Mouse (Mus musculus) lung, adult 2 months (tissue): ENCODE results near the gene Vac14.

Experiments
- CTCF ChIP-seq: fragments of 200-500 bp; IDR thresholded peaks from 2 replicates; pipeline ENCODE4 v1.5.1; 2011; ENCODE audit warnings: mild to moderate bottlenecking, low read length, control low read depth; ENCODE audit not compliant: insufficient read depth
- POLR2A ChIP-seq: fragments of 200-500 bp; IDR thresholded peaks from 2 replicates; pipeline ENCODE4 v1.6.1; 2011; ENCODE audit warnings: low read depth, mild to moderate bottlenecking, control low read depth, low read length, borderline replicate concordance; ENCODE audit errors: extremely low read depth

- TF ChIP-seq POLR2A (no peak), CTCF (no peak)
Measured at GRCm38 (mm10) chr8:110746661-110747060, 128.3 kb downstream of the Vac14 start.
